Mouse (Mus musculus) heart, embryonic 11.5 days (tissue): ENCODE data around the gene 4933428M09Rik. TPM values are rescaled to one million over a fixed set of nuclear protein-coding genes. Genes with fewer than 3 reads are reported as not detected.
A peak's percentile ranks its signal among the peaks of the same experiment; 100 is the strongest.
"Not testable (repeated sequence)": the region's sequence is repeated elsewhere in the genome, so short reads cannot be mapped to it uniquely, and the experiment has no call there.

Experiments
- ATAC-seq: fragments of 200-750 bp; cut with Nextera tagmentation; replicated peaks from 2 replicates; pipeline ENCODE4 v1.8.0; 2017; ENCODE audit warnings: moderate library complexity; ENCODE audit not compliant: insufficient number of reproducible peaks, low FRiP score, low TSS enrichment
- H3K27ac ChIP-seq: fragments of 300-500 bp; sonication (generic); 2 replicates; pipeline ENCODE4 v1.5.1; 2014; ENCODE audit warnings: mild to moderate bottlenecking, low read depth, low read length
- H3K27me3 ChIP-seq: fragments of 300-500 bp; sonication (generic); 2 replicates; pipeline ENCODE4 v1.6.1; 2014; ENCODE audit warnings: mild to moderate bottlenecking, low read length, mixed read lengths; ENCODE audit not compliant: control insufficient read depth, insufficient read depth
- H3K36me3 ChIP-seq: fragments of 300-500 bp; sonication (generic); 2 replicates; pipeline ENCODE4 v1.6.1; 2014; ENCODE audit warnings: mild to moderate bottlenecking, low read length, moderate library complexity, mixed read lengths; ENCODE audit not compliant: control insufficient read depth, insufficient read depth
- H3K4me1 ChIP-seq: fragments of 300-500 bp; sonication (generic); 2 replicates; pipeline ENCODE4 v1.6.1; 2014; ENCODE audit warnings: low read length; ENCODE audit not compliant: control insufficient read depth, insufficient read depth
- H3K4me2 ChIP-seq: fragments of 300-500 bp; sonication (generic); 2 replicates; pipeline ENCODE4 v1.6.1; 2014; ENCODE audit warnings: mild to moderate bottlenecking, moderate library complexity
- H3K4me3 ChIP-seq: fragments of 300-500 bp; sonication (generic); 2 replicates; pipeline ENCODE4 v1.5.1; 2014; ENCODE audit warnings: low read depth, low read length
- H3K9ac ChIP-seq: fragments of 300-500 bp; sonication (generic); 2 replicates; pipeline ENCODE4 v1.6.1; 2014; ENCODE audit warnings: mild to moderate bottlenecking, low read depth, low read length, moderate library complexity
- H3K9me3 ChIP-seq: fragments of 300-500 bp; sonication (generic); replicated peaks from 2 replicates; pipeline ENCODE4 v1.6.1; 2016; ENCODE audit warnings: low read length; ENCODE audit not compliant: control insufficient read depth
- WGBS: fragments of 180-500 bp; shearing (Covaris S2); extraction: QIAGEN DNeasy Blood & Tissue Kit; methylation state at CpG from one replicate; pipeline ENCODE4 v1.1.7; 2014; ENCODE audit not compliant: insufficient replicate concordance; 5-methylcytosine and 5-hydroxymethylcytosine counted together
- polyA plus RNA-seq: library from polyadenylated mRNA; unstranded; fragments of >200 nt; fragmentation: Nextera tagmentation; extraction: Ambion mirVana; gene quantifications from 2 replicates; pipeline ENCODE4 v1.2.1, GENCODE M21; 2014

4933428M09Rik gene
- polyA plus RNA-seq, result not detected in 2 replicates

DNA sequence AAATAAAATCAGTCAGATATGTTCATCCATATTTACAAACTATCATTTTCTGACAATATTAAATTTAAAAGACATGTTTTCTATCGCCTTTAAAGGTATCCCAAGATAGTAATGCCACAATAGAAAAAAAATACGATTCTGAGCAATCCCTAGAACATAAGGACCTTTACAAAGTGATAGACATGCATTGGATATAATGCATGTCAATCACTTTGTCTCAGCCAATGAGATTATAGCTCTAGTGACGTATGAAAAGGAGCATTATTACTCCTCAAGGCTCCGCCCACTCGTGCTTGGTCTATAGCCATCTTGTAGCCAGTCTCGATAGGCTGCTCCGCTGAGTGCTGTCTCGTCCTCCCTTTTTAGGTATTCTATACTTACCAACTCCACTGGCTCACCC is at the start of gene 4933428M09Rik:
Gene 4933428M09Rik (plus strand): TSS at position 301 of the 400 bp plus-strand sequence.
- H3K4me2 ChIP-seq, result no peak within 1 kb of the TSS
- 79% methylated on average over 8 of the region's 8 CpGs for WGBS
- no peaks in the 10 kb centered on the region for H3K4me1 ChIP-seq
- no peaks in the 10 kb centered on the region for H3K9me3 ChIP-seq
- H3K9ac ChIP-seq, result no peak within 1 kb of the TSS
- no peak for ATAC-seq
- no peaks in the 10 kb centered on the region for H3K36me3 ChIP-seq
- no peaks in the 10 kb centered on the region for H3K27me3 ChIP-seq
- no peak within 1 kb of the TSS for H3K4me3 ChIP-seq
- H3K27ac ChIP-seq, result no peak within 1 kb of the TSS

DNA sequence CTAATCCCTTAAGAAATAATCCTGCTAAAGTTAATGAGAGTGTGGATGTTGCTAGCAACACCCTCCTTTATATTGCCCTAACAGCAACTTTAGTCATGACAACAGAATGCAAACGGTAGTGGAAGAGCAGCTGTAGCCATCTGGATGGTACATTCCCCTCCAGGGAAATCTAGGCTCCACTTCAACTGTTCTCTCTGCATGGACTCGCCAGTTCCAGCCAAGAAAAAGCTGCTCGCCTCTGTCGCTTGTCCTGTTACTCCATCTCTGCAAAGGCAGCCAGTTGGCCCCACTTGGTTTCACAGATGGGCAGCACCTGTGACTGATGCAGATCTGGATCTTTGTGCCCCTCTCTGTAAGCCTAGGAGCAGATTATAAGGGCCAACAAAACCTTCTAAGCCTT is 45.0 kb upstream of the 4933428M09Rik start:
- H3K4me3 ChIP-seq, result no peak overlapping the region
- H3K4me1 ChIP-seq, result no peaks in the 10 kb centered on the region
- no peaks in the 10 kb centered on the region for H3K36me3 ChIP-seq
- no peaks in the 10 kb centered on the region for H3K9me3 ChIP-seq
- H3K9ac ChIP-seq, result no peak overlapping the region
- no peak for ATAC-seq
- H3K27ac ChIP-seq, result no peak overlapping the region
- no peaks in the 10 kb centered on the region for H3K27me3 ChIP-seq
- 63% methylated on average over 4 of the region's 4 CpGs for WGBS
- H3K4me2 ChIP-seq, result no peak overlapping the region

- not testable (repeated sequence) for ATAC-seq, H3K27ac ChIP-seq, H3K4me3 ChIP-seq, H3K4me1 ChIP-seq, H3K9me3 ChIP-seq, H3K4me2 ChIP-seq, H3K36me3 ChIP-seq, H3K27me3 ChIP-seq, H3K9ac ChIP-seq
- WGBS, result 80% methylated on average over 3 of the region's 3 CpGs
These were observed 12.5 kb downstream of the 4933428M09Rik start for GRCm38 (mm10) chrX:139191506-139191905.

GRCm38 (mm10) chrX:139194572-139195279 is 15.7 kb downstream of the 4933428M09Rik start:
- no peak overlapping the region for H3K4me2 ChIP-seq
- H3K9ac ChIP-seq, result no peak overlapping the region
- H3K4me3 ChIP-seq, result no peak overlapping the region
- H3K9me3 ChIP-seq, result no peaks in the 10 kb centered on the region
- H3K36me3 ChIP-seq, result no peaks in the 10 kb centered on the region
- 39% methylated on average over 1 of the region's 1 CpGs for WGBS
- ATAC-seq, result no peak
- H3K27me3 ChIP-seq, result no peaks in the 10 kb centered on the region
- no peaks in the 10 kb centered on the region for H3K4me1 ChIP-seq
- no peak overlapping the region for H3K27ac ChIP-seq

GRCm38 (mm10) chrX:139209191-139209828 is 30.3 kb downstream of the 4933428M09Rik start:
- not testable (repeated sequence) for H3K27ac ChIP-seq, ATAC-seq, H3K4me3 ChIP-seq, H3K4me2 ChIP-seq, H3K36me3 ChIP-seq, H3K4me1 ChIP-seq, H3K9ac ChIP-seq, H3K27me3 ChIP-seq, H3K9me3 ChIP-seq
- WGBS, result 78% methylated on average over 3 of the region's 4 CpGs

GRCm38 (mm10) chrX:139209829-139210225 is 30.8 kb downstream of the 4933428M09Rik start, which contains the start of gene Mum1l1:
Gene Mum1l1, plus strand, starts transcription at chrX:139210042.
- Histone ChIP-seq H3K27me3 (no peaks in the 10 kb centered on the region), H3K9ac (peak within 1 kb of the TSS; percentile 60), H3K4me2 (peak within 1 kb of the TSS; percentile 58), H3K27ac (peak within 1 kb of the TSS; percentile 29; the same call in 1 of the 2 replicates), H3K9me3 (no peaks in the 10 kb centered on the region), H3K4me1 (no peaks in the 10 kb centered on the region; the same call in 1 of the 2 replicates), H3K4me3 (peak within 1 kb of the TSS; percentile 46), H3K36me3 (no peaks in the 10 kb centered on the region)
- WGBS, result 11% methylated on average over 28 of the region's 31 CpGs
- peak; percentile 91 for ATAC-seq

DNA sequence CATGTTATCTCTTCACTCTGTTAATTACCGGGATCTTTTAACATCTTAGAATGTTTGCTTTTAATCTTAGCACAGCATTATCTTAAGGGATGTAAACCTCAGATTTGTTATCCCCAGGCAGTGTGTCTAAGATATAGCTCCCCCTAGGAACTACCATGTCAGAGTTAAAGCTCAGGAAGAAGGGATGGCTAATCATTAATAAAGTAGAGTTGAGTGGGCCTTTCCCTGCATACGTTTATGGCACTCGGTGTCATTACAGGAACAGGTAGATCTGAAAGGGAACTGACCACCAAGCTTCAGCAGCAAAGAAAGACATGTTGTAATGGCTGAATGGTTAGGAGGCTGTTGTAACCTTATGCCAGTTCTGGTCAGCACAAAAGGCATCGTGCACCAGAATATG is 35.7 kb downstream of the 4933428M09Rik start:
- no peak overlapping the region for H3K27ac ChIP-seq
- H3K4me1 ChIP-seq, result no peaks in the 10 kb centered on the region; the same call in 1 of the 2 replicates
- ATAC-seq, result no peak
- 55% methylated on average over 4 of the region's 4 CpGs for WGBS
- no peak overlapping the region for H3K9ac ChIP-seq
- no peaks in the 10 kb centered on the region for H3K9me3 ChIP-seq
- H3K36me3 ChIP-seq, result no peaks in the 10 kb centered on the region
- H3K27me3 ChIP-seq, result no peaks in the 10 kb centered on the region
- no peak overlapping the region for H3K4me3 ChIP-seq
- H3K4me2 ChIP-seq, result no peak overlapping the region

GRCm38 (mm10) chrX:139216409-139216808 is 37.4 kb downstream of the 4933428M09Rik start:
- peak overlapping the region; percentile 45 for H3K4me3 ChIP-seq
- 71% methylated on average over 5 of the region's 5 CpGs for WGBS
- H3K4me1 ChIP-seq, result no peaks in the 10 kb centered on the region; the same call in 1 of the 2 replicates
- no peaks in the 10 kb centered on the region for H3K36me3 ChIP-seq
- no peak for ATAC-seq
- H3K9ac ChIP-seq, result no peak overlapping the region
- no peak overlapping the region for H3K27ac ChIP-seq
- H3K27me3 ChIP-seq, result no peaks in the 10 kb centered on the region
- no peaks in the 10 kb centered on the region for H3K9me3 ChIP-seq
- H3K4me2 ChIP-seq, result peak overlapping the region; percentile 56; the same call in 1 of the 2 replicates
